Mouse (Mus musculus) heart, postnatal 0 days (tissue): ENCODE measurements at regions not wholly inside any gene's neighbourhood (a gene's known extent, or its start where the extent isn't known, plus 50 kb on each side); places are given as distances from the start of the nearest gene placed in this dataset.

Source experiments
- CTCF ChIP-seq: IDR thresholded peaks from 2 replicates; pipeline ENCODE4 v1.5.1; 2016; ENCODE audit warnings: antibody characterized with exemption, control low read depth, low read depth
- EP300 ChIP-seq: IDR thresholded peaks from 2 replicates; pipeline ENCODE4 v1.6.1; 2016; ENCODE audit warnings: antibody characterized with exemption, low read depth

DNA sequence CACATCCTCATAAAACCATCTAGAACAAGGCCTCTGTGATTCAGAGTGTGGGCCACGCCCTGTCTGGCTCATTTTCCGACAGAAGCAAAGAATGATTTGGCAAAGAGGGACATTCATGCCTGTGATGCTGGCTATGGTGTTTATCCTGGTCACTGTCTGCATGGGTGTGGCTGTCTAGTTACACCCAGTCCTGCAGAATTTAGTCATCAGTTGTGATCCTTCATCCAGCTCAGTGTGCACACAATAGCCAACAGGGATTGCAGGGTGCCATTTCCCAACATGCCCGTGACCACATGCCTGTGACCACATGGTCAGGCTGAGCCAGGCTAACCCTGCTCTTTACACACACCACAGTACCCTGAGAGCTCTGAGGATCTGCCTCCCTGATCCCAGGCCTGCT lies 208.8 kb upstream of the Cep162 start:
- TF ChIP-seq CTCF (no peak), EP300 (no peak)
